Mouse (Mus musculus): ENCODE results near the gene Pusl1. TPM values are rescaled to one million over a fixed set of nuclear protein-coding genes. Genes with fewer than 3 reads are reported as not detected.

Pusl1 gene
- 10 to 100 TPM; 62.3 to 68.1 TPM for total RNA-seq (2021)
- long read RNA-seq, experiment 1, partial matches to known transcripts: 10 of 50 reads
- long read RNA-seq, experiment 1, other reads (novel, unspliced or antisense): 39 of 50 reads
- long read RNA-seq, experiment 2, transcript Pusl1-201 (8 exons, 1,243 nt): major isoform, 8 of 67 reads
- long read RNA-seq, experiment 2, partial matches to known transcripts: 18 of 67 reads
- long read RNA-seq, experiment 2, other reads (novel, unspliced or antisense): 39 of 67 reads

GRCm38 (mm10) chr4:155891551-155892001, at the start of gene Pusl1, which contains the start of gene Acap3:
TSS of gene Pusl1 (minus strand) at chr4:155891781.
TSS of gene Acap3 (plus strand) at chr4:155891822.
- TF ChIP-seq CTCF (conservative IDR thresholded peaks at IDR 0.05): no peak
- peak within 1 kb of the TSS; percentile 99 for H3K27ac ChIP-seq
- DNase-seq (ENCODE audit: low spot score in 2 of 2): peak; percentile 95 to 98
- peak within 1 kb of the TSS; percentile 84 for H3K4me3 ChIP-seq

DNA sequence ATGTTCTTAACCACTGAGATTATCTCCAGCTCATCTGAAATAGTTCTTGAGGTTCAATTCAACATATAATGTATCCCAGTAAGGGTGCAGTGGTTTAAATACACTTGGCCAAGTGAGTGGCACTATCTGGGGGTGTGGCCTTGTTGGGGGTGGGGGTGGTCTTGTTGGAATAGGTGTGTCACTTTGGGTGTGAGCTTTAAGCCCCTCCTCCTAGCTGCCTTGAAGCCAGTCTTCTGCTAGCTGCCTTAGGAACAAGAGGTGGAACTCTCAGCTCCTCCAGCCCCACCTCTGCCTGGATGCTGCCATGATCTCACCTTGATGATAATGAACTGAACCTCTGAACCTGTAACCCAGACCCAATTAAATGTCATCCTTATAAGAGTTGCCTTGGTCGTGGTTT, 40.5 kb upstream of the Pusl1 start:
- no peak for DNase-seq (ENCODE audit: low spot score in 2 of 2)
- no peak overlapping the region for H3K27ac ChIP-seq
- H3K4me3 ChIP-seq: no peak overlapping the region
- no peak for TF ChIP-seq CTCF (conservative IDR thresholded peaks at IDR 0.05)

GRCm38 (mm10) chr4:155908751-155909150, 17.2 kb upstream of the Pusl1 start:
- Histone ChIP-seq H3K27ac (no peak overlapping the region), H3K4me3 (no peak overlapping the region)
- no peak for DNase-seq (ENCODE audit: low spot score in 2 of 2)
- TF ChIP-seq CTCF (conservative IDR thresholded peaks at IDR 0.05): no peak

DNA sequence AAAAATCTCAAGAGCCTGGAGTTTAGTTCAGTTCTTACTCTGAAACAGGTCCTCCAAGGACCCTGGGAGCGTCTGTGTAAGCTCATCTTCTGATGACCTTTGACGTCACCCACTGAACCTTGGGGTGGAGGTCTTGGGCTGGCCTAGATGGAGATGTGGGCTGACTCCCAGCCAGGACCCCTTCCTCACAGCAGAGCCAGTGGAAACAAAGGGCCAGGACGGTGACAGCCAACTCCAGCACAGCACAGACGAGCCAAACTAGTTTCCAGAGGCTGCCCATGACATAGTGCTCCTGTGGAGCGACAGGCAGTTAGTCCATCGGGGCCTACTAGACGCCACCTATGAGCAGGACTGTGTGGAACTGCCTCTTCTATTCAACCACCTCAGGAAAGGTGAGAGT, 16.7 kb upstream of the Pusl1 start:
- H3K4me3 ChIP-seq: no peak overlapping the region
- no peak overlapping the region for H3K27ac ChIP-seq
- peak in 1 of 2 experiments; percentile 11 for DNase-seq (ENCODE audit: low spot score in 2 of 2)
- no peak for TF ChIP-seq CTCF (conservative IDR thresholded peaks at IDR 0.05)

GRCm38 (mm10) chr4:155907003-155907402, 15.4 kb upstream of the Pusl1 start:
- Histone ChIP-seq H3K27ac (no peak overlapping the region), H3K4me3 (no peak overlapping the region)
- TF ChIP-seq CTCF (conservative IDR thresholded peaks at IDR 0.05): no peak
- no peak for DNase-seq (ENCODE audit: low spot score in 2 of 2)

GRCm38 (mm10) chr4:155906125-155906524, 14.5 kb upstream of the Pusl1 start:
- no peak overlapping the region for H3K27ac ChIP-seq
- H3K4me3 ChIP-seq: no peak overlapping the region
- DNase-seq (ENCODE audit: low spot score in 2 of 2): peak in 1 of 2 experiments; percentile 0
- no peak for TF ChIP-seq CTCF (conservative IDR thresholded peaks at IDR 0.05)

GRCm38 (mm10) chr4:155905634-155906033, 14.1 kb upstream of the Pusl1 start:
- DNase-seq (ENCODE audit: low spot score in 2 of 2): no peak
- Histone ChIP-seq H3K27ac (no peak overlapping the region), H3K4me3 (no peak overlapping the region)
- no peak for TF ChIP-seq CTCF (conservative IDR thresholded peaks at IDR 0.05)

DNA sequence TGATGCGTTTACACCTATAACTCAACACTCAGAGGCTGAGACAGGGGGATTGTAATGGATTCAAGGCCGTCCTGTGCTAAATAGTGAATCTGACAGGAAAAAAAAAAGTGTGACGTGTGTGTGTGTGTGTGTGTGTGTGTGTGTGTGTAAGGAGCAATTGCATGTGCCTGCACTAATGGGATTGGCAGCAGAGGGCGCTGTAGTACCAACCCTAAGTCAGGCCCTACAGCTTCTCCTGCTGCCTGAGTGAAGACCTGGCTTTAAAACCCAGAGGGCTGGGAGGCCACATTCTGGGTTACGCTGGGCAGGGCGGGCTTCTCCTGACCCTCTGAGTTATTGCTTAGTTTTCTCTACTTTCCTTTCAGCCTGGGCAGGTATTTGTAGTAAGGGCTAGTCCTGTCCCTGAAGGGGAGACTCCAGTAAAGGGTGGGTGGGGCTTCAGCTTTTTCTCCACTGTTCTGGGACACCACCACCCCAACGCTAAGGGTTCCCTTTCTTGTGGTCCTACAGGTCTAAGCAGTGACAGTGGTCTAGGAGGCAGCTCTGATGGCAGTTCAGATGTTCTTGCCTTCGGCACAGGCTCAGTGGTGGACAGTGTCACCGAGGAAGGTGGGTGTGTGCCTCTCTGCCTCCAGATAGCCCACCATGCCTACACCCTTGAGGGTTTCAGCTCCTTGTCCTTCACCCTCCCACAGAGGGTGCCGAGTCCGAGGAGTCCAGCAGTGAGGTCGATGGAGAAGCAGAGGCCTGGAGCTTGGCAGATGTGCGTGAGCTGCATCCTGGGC, 12.9 kb upstream of the Pusl1 start:
- H3K4me3 ChIP-seq: no peak overlapping the region
- no peak overlapping the region for H3K27ac ChIP-seq
- DNase-seq (ENCODE audit: low spot score in 2 of 2): peak in 1 of 2 experiments; percentile 18
- TF ChIP-seq CTCF (conservative IDR thresholded peaks at IDR 0.05): peak; percentile 53

DNA sequence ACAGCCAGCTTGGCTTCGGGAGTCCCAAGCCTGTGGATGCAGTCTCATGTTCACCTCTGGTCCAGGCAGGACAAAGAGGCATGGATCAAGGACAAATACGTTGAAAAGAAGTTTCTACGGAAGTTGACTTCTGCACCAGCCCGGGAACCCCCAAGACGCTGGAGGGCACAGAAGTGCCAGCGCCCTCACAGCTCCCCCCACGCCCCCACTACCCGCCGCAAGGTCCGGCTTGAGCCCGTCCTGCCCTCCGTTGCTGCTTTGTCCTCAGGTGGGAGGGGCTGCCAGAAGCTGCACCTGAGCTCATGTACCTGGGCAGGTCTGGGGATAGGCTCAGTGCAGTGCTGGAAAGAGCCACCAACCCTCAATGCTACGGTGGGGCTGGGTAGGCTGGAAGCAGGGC, 11.7 kb upstream of the Pusl1 start:
- Histone ChIP-seq H3K4me3 (no peak overlapping the region), H3K27ac (no peak overlapping the region)
- no peak for DNase-seq (ENCODE audit: low spot score in 2 of 2)
- no peak for TF ChIP-seq CTCF (conservative IDR thresholded peaks at IDR 0.05)

GRCm38 (mm10) chr4:155901205-155901604, 9.6 kb upstream of the Pusl1 start:
- peak; percentile 52 to 57 for DNase-seq (ENCODE audit: low spot score in 2 of 2)
- no peak for TF ChIP-seq CTCF (conservative IDR thresholded peaks at IDR 0.05)
- no peak overlapping the region for H3K4me3 ChIP-seq
- peak overlapping the region; percentile 46; the same call in 1 of the 2 replicates for H3K27ac ChIP-seq

DNA sequence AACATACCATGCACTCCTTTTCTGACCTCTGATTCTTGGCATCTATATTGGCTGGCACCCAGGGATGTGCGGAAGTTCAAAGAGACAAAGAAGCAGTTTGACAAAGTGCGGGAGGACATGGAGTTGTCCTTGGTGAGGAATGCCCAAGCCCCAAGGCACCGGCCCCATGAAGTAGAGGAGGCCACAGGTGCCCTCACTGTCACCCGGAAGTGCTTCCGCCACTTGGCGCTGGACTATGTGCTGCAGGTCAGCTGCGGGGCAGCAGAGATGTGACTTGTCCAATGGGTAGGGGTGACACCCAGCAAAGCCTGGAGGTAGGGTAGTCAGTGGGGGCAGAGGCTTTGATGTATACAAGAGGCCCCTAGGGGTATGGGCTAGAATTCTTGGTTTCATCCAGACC, 7.8 kb upstream of the Pusl1 start:
- DNase-seq (ENCODE audit: low spot score in 2 of 2): no peak
- TF ChIP-seq CTCF (conservative IDR thresholded peaks at IDR 0.05): no peak
- Histone ChIP-seq H3K27ac (no peak overlapping the region), H3K4me3 (no peak overlapping the region)

DNA sequence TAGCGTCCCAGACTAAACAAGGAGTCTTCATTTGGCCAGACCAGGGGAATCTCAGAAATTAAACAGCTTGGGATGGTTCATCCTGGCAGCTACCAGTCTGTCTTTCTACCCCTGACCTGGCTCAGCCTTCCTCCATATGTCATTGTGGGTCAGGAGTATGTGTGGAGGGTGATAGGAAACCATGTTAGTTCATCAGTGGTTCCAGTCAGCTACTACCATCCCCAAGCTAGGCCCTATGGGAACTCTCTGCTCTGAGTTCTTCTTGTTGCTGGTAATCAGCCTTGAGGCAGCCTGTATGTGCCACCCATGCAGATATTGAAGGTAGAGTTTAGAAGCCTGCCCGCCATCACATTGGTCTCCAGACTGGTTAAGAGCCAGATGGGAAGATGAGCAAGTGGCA, 6.7 kb upstream of the Pusl1 start:
- H3K27ac ChIP-seq: no peak overlapping the region
- DNase-seq (ENCODE audit: low spot score in 2 of 2): no peak
- no peak for TF ChIP-seq CTCF (conservative IDR thresholded peaks at IDR 0.05)
- no peak overlapping the region for H3K4me3 ChIP-seq

DNA sequence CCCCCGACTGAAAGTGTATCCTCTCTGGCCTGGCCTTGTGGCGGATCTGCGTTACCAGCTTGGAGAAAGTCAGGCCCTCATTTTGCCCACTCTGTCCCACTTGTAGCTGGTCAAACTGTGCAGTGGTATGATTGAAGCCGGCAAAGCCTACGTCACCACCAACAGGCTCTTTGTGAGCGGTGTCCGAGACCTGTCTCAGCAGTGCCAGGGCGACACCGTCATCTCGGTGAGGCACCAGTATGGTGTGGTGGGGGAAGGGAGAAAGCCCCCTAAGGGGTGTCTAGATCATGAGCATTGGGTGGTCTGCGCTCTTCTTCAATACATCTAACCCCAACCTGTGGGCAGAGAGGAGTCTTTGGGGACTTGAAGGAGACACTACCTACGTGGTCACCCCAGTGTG, 4.9 kb upstream of the Pusl1 start:
- TF ChIP-seq CTCF (conservative IDR thresholded peaks at IDR 0.05): no peak
- H3K4me3 ChIP-seq: no peak overlapping the region
- no peak for DNase-seq (ENCODE audit: low spot score in 2 of 2)
- H3K27ac ChIP-seq: no peak overlapping the region

All from layer of hippocampus, adult 2 months (tissue).